9 mouse cellular contexts compared by ENCODE assay signal in genomic region chr19:7068136-7068535, GRCm38 (mm10). TPM values are rescaled to one million over a fixed set of nuclear protein-coding genes. Genes with fewer than 3 reads are reported as not detected.
DNase-seq lines count a peak whose midpoint lies in the region; ATAC-seq and TF ChIP-seq lines count a peak whose summit lies in the region.
"Had no signal": no experiment of that assay in that cellular context is flagged by ENCODE, and none has a peak within 500 bp of the region (broad histone marks: within the 10 kb centered on the region; RNA-seq: fewer than 3 reads in every experiment).

No protein-coding gene starts in this region.

- no peak overlapping the region for H3K4me2 ChIP-seq in CH12.LX (ENCODE audit: insufficient read depth, low read depth, poor library complexity, severe bottlenecking)
- no peak overlapping the region for H3K4me2 ChIP-seq in hindbrain, embryonic 11.5 days (replicated peaks; ENCODE audit: low read depth, low read length)
- H3K4me2 ChIP-seq: heart, embryonic 13.5 days had no signal

- no peak for TF ChIP-seq POLR2A in CH12.LX (IDR thresholded peaks at IDR 0.05; ENCODE audit: low read depth, low read length)
- TF ChIP-seq POLR2A in bone marrow, adult 2 months (IDR thresholded peaks at IDR 0.05; ENCODE audit: borderline replicate concordance, control insufficient read depth, low read depth, low read length) = no peak

- H3K9me3 ChIP-seq in CH12.LX (replicated peaks; ENCODE audit: low read length) = no peaks in the 10 kb centered on the region
- no peaks in the 10 kb centered on the region for H3K9me3 ChIP-seq in hindbrain, embryonic 11.5 days (ENCODE audit: control insufficient read depth, low read length)
- H3K9me3 ChIP-seq: heart, embryonic 13.5 days had no signal

- no peak overlapping the region for H3K4me3 ChIP-seq in CH12.LX (replicated peaks in 1 of 3; ENCODE audit: low read depth in 2 of 3, low read length in 2 of 3, poor library complexity in 1 of 3)
- no peak overlapping the region for H3K4me3 ChIP-seq in bone marrow, adult 2 months (replicated peaks; ENCODE audit: control insufficient read depth, low read depth, low read length)
- H3K4me3 ChIP-seq in hindbrain, embryonic 11.5 days (ENCODE audit: low read depth, low read length) = no peak overlapping the region
- H3K4me3 ChIP-seq: heart, embryonic 13.5 days had no signal

- no peak for TF ChIP-seq EP300 in CH12.LX (IDR thresholded peaks at IDR 0.05; ENCODE audit: low read length)

- H3K9ac ChIP-seq in CH12.LX (ENCODE audit: insufficient read depth, low read depth) = no peak overlapping the region
- H3K9ac ChIP-seq in hindbrain, embryonic 11.5 days (ENCODE audit: low read depth, low read length) = no peak overlapping the region
- H3K9ac ChIP-seq: heart, embryonic 13.5 days had no signal

- peak; percentile 79 for TF ChIP-seq RAD21 in CH12.LX (IDR thresholded peaks at IDR 0.05; ENCODE audit: low read depth, low read length)

- in situ Hi-C loops in CH12.LX (cut with MboI; ENCODE audit: low pct_ligation_motif_present, low pct_unique_long_range_greater_than_20kb, low sequenced_read_pairs) = loop anchor here (25.0 kb wide), 1 partner anchor 344 kb away; the partner anchor contains the start of gene 2700081O15Rik

- H3K79me2 ChIP-seq in CH12.LX (replicated peaks; ENCODE audit: control insufficient read depth, extremely low read depth, insufficient read depth, poor library complexity, severe bottlenecking) = no peaks in the 10 kb centered on the region

- peak; percentile 61 for DNase-seq in CH12.LX (ENCODE audit: extremely low read depth)
- peak; percentile 92 for DNase-seq in hindbrain, embryonic 11.5 days (ENCODE audit: low spot score)
- peak; percentile 82 to 96 for DNase-seq in layer of hippocampus, postnatal 25 days (ENCODE audit: extremely low spot score in 1 of 2, low spot score in 1 of 2)
- peak; percentile 73 for DNase-seq in lung, postnatal 25 days (ENCODE audit: low spot score)
- peak; percentile 85 for DNase-seq in retina, postnatal 1 day
- DNase-seq in urinary bladder, postnatal 10 days (ENCODE audit: low spot score) = peak; percentile 65

- no peak overlapping the region for H3K27ac ChIP-seq in CH12.LX (ENCODE audit: insufficient read depth, low read depth)
- no peak overlapping the region for H3K27ac ChIP-seq in bone marrow, adult 2 months (ENCODE audit: control insufficient read depth, insufficient read depth, low read depth, low read length, poor library complexity)
- H3K27ac ChIP-seq in hindbrain, embryonic 11.5 days (ENCODE audit: low read depth, low read length) = no peak overlapping the region
- H3K27ac ChIP-seq: heart, embryonic 13.5 days had no signal

- H3K36me3 ChIP-seq in CH12.LX (replicated peaks in 1 of 2; ENCODE audit: control insufficient read depth in 1 of 2, insufficient read depth in 1 of 2, low read length in 1 of 2) = no peaks in the 10 kb centered on the region
- no peaks in the 10 kb centered on the region; the same call in 1 of the 2 replicates for H3K36me3 ChIP-seq in hindbrain, embryonic 11.5 days (ENCODE audit: control insufficient read depth, insufficient read depth, low read length)
- H3K36me3 ChIP-seq: heart, embryonic 13.5 days had no signal

- TF ChIP-seq CTCF in CH12.LX (conservative IDR thresholded peaks at IDR 0.05 in 1 of 2, IDR thresholded peaks at IDR 0.05 in 1 of 2; ENCODE audit: low read depth in 2 of 2, low read length in 2 of 2) = peak; percentile 40 to 87; a peak in 3 of 4 replicates
- peak; percentile 87 for TF ChIP-seq CTCF in bone marrow, adult 2 months (IDR thresholded peaks at IDR 0.05; ENCODE audit: control insufficient read depth, insufficient read depth, low read length)

- ATAC-seq in erythroblast, adult 5-6 weeks (replicated peaks; ENCODE audit: low FRiP score, poor library complexity, severe bottlenecking) = 0 out of 2 replicates have a peak, but pooled peaks have one; percentile 31
- ATAC-seq in hindbrain, embryonic 11.5 days (ENCODE audit: low FRiP score) = peak; percentile 44

- dilution Hi-C loops in CH12.LX (cut with MboI; ENCODE audit: extremely low pct_ligation_motif_present, extremely low pct_unique_long_range_greater_than_20kb, low sequenced_read_pairs) = no loop called here

- peaks cover 12 to 14% of the 10 kb centered on the region in 2 experiments for H3K4me1 ChIP-seq in CH12.LX (ENCODE audit: control insufficient read depth in 1 of 2, insufficient read depth in 2 of 2)
- peaks cover 4% of the 10 kb centered on the region; the same call in 1 of the 2 replicates for H3K4me1 ChIP-seq in bone marrow, adult 2 months (ENCODE audit: control insufficient read depth, insufficient read depth, low read length)
- peaks cover 44% of the 10 kb centered on the region for H3K4me1 ChIP-seq in hindbrain, embryonic 11.5 days (replicated peaks; ENCODE audit: control insufficient read depth, insufficient read depth, low read length)

- 7% methylated on average over 14 of the region's 14 CpGs for WGBS in bone marrow, adult 2 months
- WGBS in hindbrain, embryonic 11.5 days = 5% methylated on average over 14 of the region's 14 CpGs

- H3K27me3 ChIP-seq in CH12.LX (replicated peaks) = peaks cover 63% of the 10 kb centered on the region
- H3K27me3 ChIP-seq in hindbrain, embryonic 11.5 days (ENCODE audit: control insufficient read depth, insufficient read depth, low read length) = peaks cover 9% of the 10 kb centered on the region

TF ChIP-seq in CH12.LX, 34 proteins besides CTCF, POLR2A, EP300 and RAD21:
- no peak for TF ChIP-seq JUN (IDR thresholded peaks at IDR 0.05; ENCODE audit: insufficient read depth, low read depth, low read length)
- TF ChIP-seq HCFC1 (IDR thresholded peaks at IDR 0.05; ENCODE audit: low read depth, low read length) = no peak
- TF ChIP-seq MEF2A (IDR thresholded peaks at IDR 0.05; ENCODE audit: borderline replicate concordance, low read depth, low read length) = no peak
- TF ChIP-seq KAT2A (IDR thresholded peaks at IDR 0.05; ENCODE audit: insufficient replicate concordance, low read length) = no peak
- no peak for TF ChIP-seq ZNF384 (IDR thresholded peaks at IDR 0.05; ENCODE audit: low read depth, low read length)
- peak; percentile 82 for TF ChIP-seq SMC3 (IDR thresholded peaks at IDR 0.05; ENCODE audit: low read depth, low read length)
- TF ChIP-seq MAFK (IDR thresholded peaks at IDR 0.05; ENCODE audit: insufficient replicate concordance, low read length) = no peak
- no peak for TF ChIP-seq E2F4 (IDR thresholded peaks at IDR 0.05; ENCODE audit: insufficient replicate concordance, low read depth, low read length)
- TF ChIP-seq IRF4 (IDR thresholded peaks at IDR 0.05; ENCODE audit: low read depth, low read length) = peak; percentile 9; the same call in 1 of the 2 replicates
- TF ChIP-seq MXI1 (IDR thresholded peaks at IDR 0.05; ENCODE audit: low read depth, low read length) = no peak
- TF ChIP-seq TCF12 (IDR thresholded peaks at IDR 0.05; ENCODE audit: low read depth, low read length) = no peak

RNA-seq across cellular contexts. Expression of gene Macrod1, which starts 11.5 kb away (rescaled TPM):
- not detected in 2 replicates for total RNA-seq in CH12.LX (2012; rRNA removed)
- total RNA-seq in CH12.LX (2014; rRNA removed) = not detected in 2 replicates
- polyA plus RNA-seq in CH12.LX (2012; ENCODE audit: insufficient read length, low read depth) = 1.00 and 1.0 TPM in 2 replicates
- 4.8 and 6.2 TPM in 2 replicates for polyA plus RNA-seq in bone marrow, adult 2 months (2011; ENCODE audit: insufficient read depth, insufficient read length, low replicate concordance, missing spikeins)
- 0.77 and 4.2 TPM in 2 replicates for total RNA-seq in erythroblast, adult 5-6 weeks (2015; ENCODE audit: low replicate concordance)
- 0.94 TPM in 1 of 2 replicates, not detected in the other for total RNA-seq in erythroblast, adult 5-6 weeks (2017; ENCODE audit: low replicate concordance)
- polyA plus RNA-seq in hindbrain, embryonic 11.5 days (2014; fragmentation: Nextera tagmentation; extraction: Ambion mirVana) = 2.8 and 3.1 TPM in 2 replicates
- 10 to 100 TPM; 16.4 to 22.0 TPM for total RNA-seq in layer of hippocampus, postnatal 25 days (2021)

RNA-seq across cellular contexts. Expression of gene Stip1, which starts 28.4 kb away (rescaled TPM):
- 178 and 246 TPM in 2 replicates for total RNA-seq in CH12.LX (2012; rRNA removed)
- 200 and 202 TPM in 2 replicates for total RNA-seq in CH12.LX (2014; rRNA removed)
- 314 and 344 TPM in 2 replicates for polyA plus RNA-seq in CH12.LX (2012; ENCODE audit: insufficient read length, low read depth)
- polyA plus RNA-seq in bone marrow, adult 2 months (2011; ENCODE audit: insufficient read depth, insufficient read length, low replicate concordance, missing spikeins) = 54.6 and 95.7 TPM in 2 replicates
- 39.1 and 40.2 TPM in 2 replicates for total RNA-seq in erythroblast, adult 5-6 weeks (2015; ENCODE audit: low replicate concordance)
- total RNA-seq in erythroblast, adult 5-6 weeks (2017; ENCODE audit: low replicate concordance) = 33.4 and 44.3 TPM in 2 replicates
- polyA plus RNA-seq in hindbrain, embryonic 11.5 days (2014; fragmentation: Nextera tagmentation; extraction: Ambion mirVana) = 376 and 390 TPM in 2 replicates
- total RNA-seq in layer of hippocampus, postnatal 25 days (2021) = 100 to 1,000 TPM; 169 to 202 TPM

RNA-seq across cellular contexts. Expression of gene Flrt1, which starts 37.4 kb away (rescaled TPM):
- not detected in 2 replicates for total RNA-seq in CH12.LX (2012; rRNA removed)
- not detected in 2 replicates for total RNA-seq in CH12.LX (2014; rRNA removed)
- not detected in 2 replicates for polyA plus RNA-seq in CH12.LX (2012; ENCODE audit: insufficient read length, low read depth)
- not detected in 2 replicates for polyA plus RNA-seq in bone marrow, adult 2 months (2011; ENCODE audit: insufficient read depth, insufficient read length, low replicate concordance, missing spikeins)
- not detected in 2 replicates for total RNA-seq in erythroblast, adult 5-6 weeks (2015; ENCODE audit: low replicate concordance)
- total RNA-seq in erythroblast, adult 5-6 weeks (2017; ENCODE audit: low replicate concordance) = not detected in 2 replicates
- polyA plus RNA-seq in hindbrain, embryonic 11.5 days (2014; fragmentation: Nextera tagmentation; extraction: Ambion mirVana) = 4.6 and 5.6 TPM in 2 replicates
- total RNA-seq in layer of hippocampus, postnatal 25 days (2021) = 10 to 100 TPM; 18.3 to 21.2 TPM

RNA-seq across cellular contexts. Expression of gene Fermt3, which starts 48.9 kb away (rescaled TPM):
- total RNA-seq in CH12.LX (2012; rRNA removed) (57.4 and 58.4 TPM in 2 replicates), CH12.LX (2014; rRNA removed) (47.0 and 58.7 TPM in 2 replicates)
- 65.1 and 67.3 TPM in 2 replicates for polyA plus RNA-seq in CH12.LX (2012; ENCODE audit: insufficient read length, low read depth)
- polyA plus RNA-seq in bone marrow, adult 2 months (2011; ENCODE audit: insufficient read depth, insufficient read length, low replicate concordance, missing spikeins) = 149 and 202 TPM in 2 replicates
- 20.8 and 28.6 TPM in 2 replicates for total RNA-seq in erythroblast, adult 5-6 weeks (2015; ENCODE audit: low replicate concordance)
- total RNA-seq in erythroblast, adult 5-6 weeks (2017; ENCODE audit: low replicate concordance) = 49.0 and 56.3 TPM in 2 replicates
- polyA plus RNA-seq in hindbrain, embryonic 11.5 days (2014; fragmentation: Nextera tagmentation; extraction: Ambion mirVana) = 7.3 and 7.6 TPM in 2 replicates
- total RNA-seq in layer of hippocampus, postnatal 25 days (2021) = 1 to 10 TPM; 4.3 to 4.6 TPM

Comparison
In these comparisons a context has a peak if more than half of its experiments do, and no peak if none do; other contexts are left out.
1. RNA of gene Flrt1, which starts 37.4 kb away (total RNA-seq): 18.3 to 21.2 TPM in layer of hippocampus, postnatal 25 days; not detected in CH12.LX and not detected in erythroblast, adult 5-6 weeks; every median in the first group is over 10 times any median in the second.
2. Peak in every context shown above with its lines, with median percentiles within 50 percentile points of each other: DNase-seq.